Mouse (Mus musculus) bone marrow macrophage, adult 2 months (primary cell): ENCODE data around the gene Mto1.

Source experiments
- CTCF ChIP-seq: IDR thresholded peaks from 2 replicates; pipeline ENCODE4 v1.5.1; 2012; ENCODE audit warnings: low read depth, mild to moderate bottlenecking, low read length, moderate library complexity
- POLR2A ChIP-seq: IDR thresholded peaks from 2 replicates; pipeline ENCODE4 v1.6.1; 2012; ENCODE audit warnings: mild to moderate bottlenecking, low read depth, low read length, borderline replicate concordance

DNA sequence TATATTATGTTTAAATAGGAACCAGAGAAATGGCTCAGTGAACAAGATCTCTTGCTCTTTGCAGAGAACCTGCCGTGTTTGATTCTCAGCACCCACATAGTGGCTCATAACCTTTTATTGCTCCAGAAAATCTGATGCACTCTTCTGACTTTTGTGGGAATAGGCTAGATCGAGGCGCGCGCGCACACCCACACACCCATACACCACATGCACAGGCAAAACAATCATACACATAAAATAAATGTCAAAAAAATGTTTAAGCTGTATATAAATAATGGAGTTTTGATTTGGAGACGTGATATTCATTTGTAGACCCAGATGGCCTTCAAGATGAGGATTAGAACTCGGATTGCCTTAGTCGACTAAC lies 419 bp upstream of the Mto1 start:
- TF ChIP-seq CTCF (no peak), POLR2A (no peak)
